Mouse (Mus musculus): ENCODE data around the gene Celf2.

- TF ChIP-seq CTCF (IDR thresholded peaks at IDR 0.05; ENCODE audit: extremely low read depth, insufficient read length, insufficient replicate concordance, low read depth, low read length) (no peak), POLR2A (IDR thresholded peaks at IDR 0.05; ENCODE audit: low read depth, low read length) (no peak)
These were observed 870.0 kb downstream of the Celf2 start for GRCm38 (mm10) chr2:6639370-6639769.
